Mouse (Mus musculus): Measurements from ENCODE around the gene Sspo. TPM values are rescaled to one million over a fixed set of nuclear protein-coding genes. Genes with fewer than 3 reads are reported as not detected.

The Sspo gene
- total RNA-seq (2021): under 1 TPM; 0.50 to 0.69 TPM
- long read RNA-seq, experiment 1, partial matches to known transcripts: 0 of 1 reads
- long read RNA-seq, experiment 1, other reads (novel, unspliced or antisense): 1 of 1 reads
- long read RNA-seq, experiment 2, partial matches to known transcripts: 2 of 4 reads
- long read RNA-seq, experiment 2, other reads (novel, unspliced or antisense): 2 of 4 reads

DNA sequence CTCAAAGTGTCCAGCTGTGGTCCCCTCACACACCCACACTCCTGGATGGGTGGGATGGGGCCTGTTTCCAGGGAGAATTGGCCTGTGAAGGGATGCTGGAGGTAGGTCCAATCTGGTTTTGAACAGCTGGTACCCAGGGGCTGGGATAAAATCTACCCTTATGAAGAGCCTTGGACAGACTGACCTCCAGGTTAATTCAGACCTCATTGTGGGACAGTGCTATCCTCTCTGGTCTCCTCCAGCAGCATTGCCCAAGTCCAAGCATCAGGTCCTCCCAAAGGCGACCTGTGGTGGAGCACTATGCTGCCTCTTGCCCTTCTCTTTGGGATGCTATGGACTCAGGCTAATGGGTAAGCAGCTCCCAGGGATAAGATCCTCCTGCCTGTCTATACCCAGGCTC is at the start of gene Sspo:
TSS of gene Sspo (plus strand) at position 301 of the 400 bp plus-strand sequence.
- no peak within 1 kb of the TSS for H3K27ac ChIP-seq
- no peak within 1 kb of the TSS for H3K4me3 ChIP-seq
- DNase-seq: no peak
- no peak for TF ChIP-seq CTCF (IDR thresholded peaks at IDR 0.05)
- intact Hi-C loops (cut with DNase I): no loop called here

- Histone ChIP-seq H3K4me3 (no peak overlapping the region), H3K27ac (peak overlapping the region; percentile 97)
- intact Hi-C loops (cut with DNase I): loop anchor here (5.0 to 10.0 kb wide), 5 partner anchors 42 to 315 kb away; partner anchors contain the start of genes Lrrc61 and Zfp746
- no peak for TF ChIP-seq CTCF (IDR thresholded peaks at IDR 0.05)
- no peak for DNase-seq
These were observed 48.1 kb upstream of the Sspo start for GRCm38 (mm10) chr6:48399906-48400305.

DNA sequence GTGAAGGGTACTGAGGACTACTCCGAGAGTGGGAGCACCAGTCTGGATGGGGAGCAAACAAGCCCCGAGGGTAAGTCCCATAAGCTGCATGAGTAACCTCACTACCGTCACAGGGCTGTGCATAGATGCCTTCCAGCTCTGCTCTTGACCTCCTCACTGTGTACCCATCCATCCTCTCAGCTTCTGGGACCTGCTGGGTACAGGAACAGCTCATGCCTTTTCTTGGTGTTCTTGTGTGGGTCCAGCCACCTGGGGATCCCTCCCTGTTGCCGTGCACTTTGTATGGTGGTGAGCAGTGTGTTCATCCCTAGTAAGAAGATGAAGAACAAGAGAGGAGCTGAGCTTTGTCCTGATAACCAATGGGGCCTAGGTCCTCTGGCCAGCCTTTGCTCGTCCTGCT is 44.0 kb upstream of the Sspo start:
- intact Hi-C loops (cut with DNase I): no loop called here
- no peak overlapping the region for H3K4me3 ChIP-seq
- DNase-seq: no peak
- peak overlapping the region; percentile 97 for H3K27ac ChIP-seq
- no peak for TF ChIP-seq CTCF (IDR thresholded peaks at IDR 0.05)

DNA sequence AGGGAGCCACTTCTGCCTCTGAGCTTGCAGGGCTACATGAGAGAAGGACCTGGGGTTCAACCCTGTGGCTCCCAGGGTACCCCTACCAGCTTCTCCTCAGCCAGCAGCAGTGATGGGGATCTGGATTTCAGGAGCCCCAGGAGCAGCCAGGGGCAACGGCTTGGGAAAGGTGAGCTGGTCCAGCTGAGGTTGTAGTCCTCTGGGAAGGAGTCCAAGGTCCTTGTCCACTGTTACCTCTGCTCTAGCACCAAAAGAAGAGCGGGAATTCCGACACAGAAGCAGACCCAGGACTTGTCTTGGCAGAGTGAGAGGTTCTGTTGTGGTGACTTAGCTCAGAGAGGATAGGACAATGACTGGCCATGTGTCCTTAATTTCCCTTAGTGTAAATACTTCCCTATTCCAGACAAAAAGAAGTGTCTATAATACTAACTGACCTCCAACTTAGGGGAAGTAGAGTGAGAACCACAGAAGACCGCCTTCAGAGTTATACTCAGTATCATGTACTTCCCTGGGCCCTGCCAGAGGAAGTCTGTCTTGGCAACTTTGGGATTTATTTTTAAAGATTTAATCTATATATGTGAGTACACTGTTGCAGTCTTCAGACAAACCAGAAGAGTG is 38.2 kb upstream of the Sspo start:
- H3K27ac ChIP-seq: peak overlapping the region; percentile 91
- intact Hi-C loops (cut with DNase I): no loop called here
- no peak for TF ChIP-seq CTCF (IDR thresholded peaks at IDR 0.05)
- no peak overlapping the region for H3K4me3 ChIP-seq
- peak; percentile 14 for DNase-seq

DNA sequence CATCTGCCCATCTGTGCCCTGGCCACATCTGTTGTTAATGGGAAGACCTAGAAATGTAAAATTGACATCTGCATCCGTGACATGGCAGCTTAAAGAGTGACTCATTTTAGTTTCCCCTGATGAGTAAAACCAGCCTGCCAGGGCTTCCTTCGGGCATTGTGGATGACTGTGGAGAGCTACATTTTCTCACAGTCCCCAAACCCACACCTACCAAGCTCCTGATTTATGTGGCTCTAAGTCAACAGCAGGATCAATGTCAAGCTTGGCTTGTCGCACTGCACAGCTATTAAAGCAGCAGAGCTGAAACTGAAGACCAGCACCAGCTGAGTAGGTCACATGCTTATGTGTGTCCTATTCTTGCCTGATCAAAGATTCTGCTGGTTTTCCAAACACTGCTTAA is 37.5 kb upstream of the Sspo start:
- peak; percentile 76 for DNase-seq
- intact Hi-C loops (cut with DNase I): no loop called here
- Histone ChIP-seq H3K4me3 (peak overlapping the region; percentile 17; the same call in 1 of the 2 replicates), H3K27ac (peak overlapping the region; percentile 91)
- no peak for TF ChIP-seq CTCF (IDR thresholded peaks at IDR 0.05)

DNA sequence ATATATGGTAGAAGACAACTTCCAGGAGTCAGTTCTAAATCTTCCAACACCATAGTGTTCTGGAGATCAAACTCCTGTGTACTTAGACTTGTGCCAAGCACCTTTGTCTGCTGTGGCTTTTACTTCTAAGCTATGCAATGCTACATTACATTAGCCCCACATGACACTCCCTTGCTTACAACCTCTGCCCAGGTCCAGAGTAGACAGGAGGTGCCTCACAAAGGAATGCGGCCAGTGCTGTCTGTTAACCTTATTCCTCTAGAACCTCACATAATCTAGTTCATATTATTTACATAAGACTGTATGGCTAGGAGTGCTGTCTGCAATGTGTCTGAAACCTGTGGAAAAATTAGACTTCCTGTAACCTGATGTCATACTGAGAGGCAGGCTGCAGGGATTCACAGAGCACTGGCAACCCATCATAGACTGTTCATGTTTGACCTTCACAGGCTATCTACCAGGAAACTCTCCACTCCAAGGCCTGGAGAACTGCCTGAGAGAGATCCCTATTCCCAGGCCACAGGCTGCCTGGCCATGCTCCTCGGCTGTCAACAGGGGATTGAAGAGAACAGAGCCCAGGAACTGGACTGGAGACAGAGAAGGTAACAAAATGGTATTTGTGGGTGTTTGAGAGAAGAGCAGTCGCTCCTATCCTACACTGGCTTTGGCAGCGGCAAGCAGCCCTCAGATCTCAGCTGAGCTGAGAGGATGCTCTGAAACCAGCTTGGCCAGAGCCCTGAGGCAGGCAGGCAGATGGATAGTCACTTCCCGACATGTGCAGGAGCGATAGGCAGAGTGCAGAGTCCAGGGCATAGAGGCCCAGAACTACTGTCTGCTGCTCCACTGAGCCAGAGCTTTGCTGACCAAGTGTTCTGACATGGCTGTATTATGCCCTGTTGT is 36.6 kb upstream of the Sspo start:
- TF ChIP-seq CTCF (IDR thresholded peaks at IDR 0.05): no peak
- intact Hi-C loops (cut with DNase I): no loop called here
- Histone ChIP-seq H3K4me3 (peak overlapping the region; percentile 25; the same call in 1 of the 2 replicates), H3K27ac (peak overlapping the region; percentile 91)
- DNase-seq: peak; percentile 63

DNA sequence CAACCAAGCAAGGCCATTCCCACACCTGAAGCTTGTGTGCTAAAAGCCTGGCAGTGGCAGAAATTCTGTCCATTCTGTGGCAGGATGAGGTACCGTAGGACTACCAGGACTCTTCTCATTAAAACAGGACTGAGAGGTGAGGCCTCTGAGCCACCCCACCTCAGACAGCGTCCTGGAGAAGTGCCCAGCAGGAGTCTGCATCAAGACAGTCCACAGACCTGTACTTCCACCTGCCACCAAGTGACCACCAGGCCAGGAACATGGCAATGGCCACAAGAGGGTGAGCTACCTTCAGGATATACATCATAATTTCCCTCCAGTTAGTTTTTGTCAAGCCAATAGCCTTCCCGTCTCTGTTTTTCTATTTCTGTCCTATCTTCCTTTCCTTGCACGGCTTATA is 35.9 kb upstream of the Sspo start:
- DNase-seq: peak; percentile 31
- intact Hi-C loops (cut with DNase I): no loop called here
- Histone ChIP-seq H3K4me3 (peak overlapping the region; percentile 25; the same call in 1 of the 2 replicates), H3K27ac (peak overlapping the region; percentile 91)
- TF ChIP-seq CTCF (IDR thresholded peaks at IDR 0.05): no peak; the same call in 1 of the 2 replicates

DNA sequence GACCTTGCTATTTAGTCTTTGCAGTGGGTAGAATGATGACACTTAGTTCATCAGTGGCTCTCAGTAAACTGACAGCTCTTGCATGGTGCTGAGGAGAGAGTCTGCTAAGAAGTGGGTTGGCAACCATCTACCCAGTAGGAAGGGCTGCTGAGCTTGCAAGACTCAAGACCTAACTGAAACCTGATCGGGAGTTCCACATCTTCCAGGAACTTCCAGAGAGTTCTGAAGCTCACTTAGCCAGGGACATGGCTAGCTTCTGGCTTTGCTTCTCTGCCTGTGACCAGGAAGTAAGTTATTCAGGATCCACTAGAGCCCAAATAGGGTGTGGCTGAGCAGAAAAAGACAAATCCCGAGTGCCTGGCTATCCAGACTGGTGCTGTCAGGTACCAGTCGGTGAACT is 35.4 kb upstream of the Sspo start:
- TF ChIP-seq CTCF (IDR thresholded peaks at IDR 0.05): no peak
- DNase-seq: peak; percentile 32
- peak overlapping the region; percentile 36; the same call in 1 of the 2 replicates for H3K4me3 ChIP-seq
- intact Hi-C loops (cut with DNase I): no loop called here
- peak overlapping the region; percentile 91 for H3K27ac ChIP-seq

- intact Hi-C loops (cut with DNase I): no loop called here
- Histone ChIP-seq H3K27ac (peak overlapping the region; percentile 91), H3K4me3 (peak overlapping the region; percentile 36)
- TF ChIP-seq CTCF (IDR thresholded peaks at IDR 0.05): no peak
- DNase-seq: peak; percentile 48
These were observed 34.9 kb upstream of the Sspo start for GRCm38 (mm10) chr6:48413081-48413480.

- Histone ChIP-seq H3K27ac (no peak overlapping the region), H3K4me3 (no peak overlapping the region)
- intact Hi-C loops (cut with DNase I): no loop called here
- peak; percentile 4 for DNase-seq
- no peak for TF ChIP-seq CTCF (IDR thresholded peaks at IDR 0.05)
These were observed 33.1 kb upstream of the Sspo start for GRCm38 (mm10) chr6:48414886-48415285.

- no peak for TF ChIP-seq CTCF (IDR thresholded peaks at IDR 0.05)
- no peak overlapping the region for H3K4me3 ChIP-seq
- intact Hi-C loops (cut with DNase I): no loop called here
- DNase-seq: peak; percentile 14
- H3K27ac ChIP-seq: no peak overlapping the region
These were observed 32.4 kb upstream of the Sspo start for GRCm38 (mm10) chr6:48415636-48416035.

- intact Hi-C loops (cut with DNase I): no loop called here
- no peak for TF ChIP-seq CTCF (IDR thresholded peaks at IDR 0.05)
- no peak for DNase-seq
- no peak overlapping the region for H3K4me3 ChIP-seq
- H3K27ac ChIP-seq: no peak overlapping the region
These were observed 31.5 kb upstream of the Sspo start for GRCm38 (mm10) chr6:48416486-48416885.

DNA sequence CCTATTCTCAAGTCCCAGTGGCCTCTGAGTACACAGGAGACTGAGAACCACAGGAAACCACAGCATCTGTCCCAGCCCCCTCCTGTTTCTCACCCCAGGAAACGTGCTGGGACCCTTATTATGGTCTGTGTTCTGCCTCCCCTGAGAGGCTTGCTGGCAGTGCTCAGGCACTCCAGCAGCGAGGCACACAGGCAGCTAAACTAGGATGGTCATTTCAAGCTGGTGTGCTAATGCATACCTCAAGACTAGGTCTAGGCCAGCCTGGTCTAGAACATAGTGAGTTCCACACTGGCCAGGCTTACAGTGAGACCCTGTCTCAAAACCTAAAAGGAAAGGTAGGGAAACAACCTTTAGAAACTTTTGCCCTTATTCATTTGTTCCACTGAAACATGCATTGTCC is 27.4 kb upstream of the Sspo start:
- H3K27ac ChIP-seq: no peak overlapping the region
- H3K4me3 ChIP-seq: no peak overlapping the region
- intact Hi-C loops (cut with DNase I): no loop called here
- TF ChIP-seq CTCF (IDR thresholded peaks at IDR 0.05): no peak
- DNase-seq: no peak

Data from gastrocnemius, adult 2 months (tissue).